ENCODE assay signal across 25 mouse cellular contexts in the genomic region with DNA sequence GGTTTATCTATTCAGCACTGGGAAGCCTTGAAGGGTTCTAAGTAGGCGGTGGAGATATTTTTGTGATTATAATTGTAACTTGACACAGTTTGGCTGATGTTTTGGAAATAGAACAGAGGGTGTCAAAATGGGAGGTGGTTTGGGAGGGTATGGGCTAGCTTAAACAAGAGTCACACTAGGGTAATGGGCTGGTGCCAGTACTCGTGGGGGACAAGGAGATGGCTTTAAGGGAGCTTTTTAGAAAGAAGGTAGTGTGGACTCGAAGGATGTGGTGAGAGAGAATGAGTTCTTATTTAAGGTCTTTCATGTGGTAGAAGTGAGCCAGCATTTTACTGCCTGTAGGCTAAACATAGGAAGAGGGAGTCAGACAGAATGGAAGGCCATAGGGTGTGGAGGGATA. TPM values are rescaled to one million over a fixed set of nuclear protein-coding genes. Genes with fewer than 3 reads are reported as not detected.
DNase-seq lines count a peak whose midpoint lies in the region; TF ChIP-seq lines count a peak whose summit lies in the region.
"Had no signal": no experiment of that assay in that cellular context is flagged by ENCODE, and none has a peak within 500 bp of the region (broad histone marks: within the 10 kb centered on the region; RNA-seq: fewer than 3 reads in every experiment).

No protein-coding gene starts in this region.

- WGBS in olfactory bulb, adult 2 months = 53% methylated on average over 3 of the region's 3 CpGs

- DNase-seq in frontal cortex, postnatal 36 days (ENCODE audit: low spot score in 2 of 2) = peak; percentile 50 to 69
- DNase-seq in frontal cortex, postnatal 10 days (ENCODE audit: low spot score in 2 of 2) = no peak
- no peak for DNase-seq in left cerebral cortex, adult 2 months (ENCODE audit: extremely low spot score in 1 of 2, low spot score in 2 of 2)
- no peak for DNase-seq in left cerebral cortex, adult 11 months (ENCODE audit: low spot score)
- peak; percentile 70 for DNase-seq in brain, adult 2 months (ENCODE audit: low read depth, low spot score)
- no peak for DNase-seq in cerebellum, postnatal 14 days
- DNase-seq: adrenal gland, adult 2 months; adrenal gland, postnatal 14 days; cerebellum, adult 11-12 months; cerebellum, adult 8-10 months; cerebellum, postnatal 10 days; gastrocnemius, postnatal 10 days; gastrocnemius, postnatal 36 days; heart, postnatal 10 days; heart, postnatal 36 days had no signal

- TF ChIP-seq CTCF in left cerebral cortex, adult 2 months (IDR thresholded peaks at IDR 0.05) = no peak
- TF ChIP-seq CTCF in olfactory bulb, adult 2 months (IDR thresholded peaks at IDR 0.05; ENCODE audit: insufficient read depth, low read depth, low read length) = no peak

- no peak overlapping the region for H3K4me3 ChIP-seq in left cerebral cortex, adult 2 months
- no peak overlapping the region for H3K4me3 ChIP-seq in olfactory bulb, adult 2 months (ENCODE audit: insufficient read depth, low read depth, low read length)
- H3K4me3 ChIP-seq: forebrain, embryonic 10.5 days; forebrain, embryonic 13.5 days; heart, embryonic 12.5 days; heart, embryonic 15.5 days; hindbrain, embryonic 10.5 days; hindbrain, embryonic 13.5 days; intestine, embryonic 15.5 days had no signal

- intact Hi-C loops in left cerebral cortex, adult 2 months (cut with DNase I) = no loop called here

- H3K27ac ChIP-seq in left cerebral cortex, adult 2 months = peak overlapping the region; percentile 19; the same call in 1 of the 2 replicates
- H3K27ac ChIP-seq in olfactory bulb, adult 2 months (ENCODE audit: insufficient read depth, low read depth, low read length) = peak overlapping the region; percentile 48; the same call in 1 of the 2 replicates
- H3K27ac ChIP-seq: forebrain, embryonic 10.5 days; forebrain, embryonic 13.5 days; heart, embryonic 15.5 days; hindbrain, embryonic 10.5 days; hindbrain, embryonic 13.5 days; intestine, embryonic 15.5 days had no signal

- H3K4me1 ChIP-seq in olfactory bulb, adult 2 months (ENCODE audit: control insufficient read depth, insufficient read depth, low read length) = peaks cover 8% of the 10 kb centered on the region
- H3K4me1 ChIP-seq: forebrain, embryonic 10.5 days; forebrain, embryonic 13.5 days; heart, embryonic 15.5 days; hindbrain, embryonic 10.5 days; intestine, embryonic 15.5 days had no signal

- TF ChIP-seq POLR2A in olfactory bulb, adult 2 months (IDR thresholded peaks at IDR 0.05; ENCODE audit: insufficient read depth, low read depth, low read length) = no peak

RNA-seq across cellular contexts. Expression of a gene that starts 19.2 kb away (rescaled TPM):
- total RNA-seq in left cerebral cortex, adult 2 months (2021) = 100 to 1,000 TPM; 203 to 224 TPM
- not detected in 2 replicates for polyA plus RNA-seq in olfactory bulb, adult 2 months (2012; ENCODE audit: insufficient read depth, insufficient read length, low replicate concordance, missing spikeins)
- total RNA-seq: granulocyte monocyte progenitor cell, adult 5-6 weeks; MEL had no signal

Comparison
In these comparisons a context has a peak if more than half of its experiments do, and no peak if none do; other contexts are left out.
1. DNase-seq: peak in frontal cortex, postnatal 36 days (2 of 2) and brain, adult 2 months (single experiment); none in frontal cortex, postnatal 10 days (0 of 2), left cerebral cortex, adult 2 months (0 of 2), left cerebral cortex, adult 11 months (single experiment) and cerebellum, postnatal 14 days (0 of 2).